Mouse (Mus musculus): Measurements from ENCODE around the gene As3mt.
"Not testable (repeated sequence)": the region's sequence is repeated elsewhere in the genome, so short reads cannot be mapped to it uniquely, and the experiment has no call there.

As3mt gene

DNA sequence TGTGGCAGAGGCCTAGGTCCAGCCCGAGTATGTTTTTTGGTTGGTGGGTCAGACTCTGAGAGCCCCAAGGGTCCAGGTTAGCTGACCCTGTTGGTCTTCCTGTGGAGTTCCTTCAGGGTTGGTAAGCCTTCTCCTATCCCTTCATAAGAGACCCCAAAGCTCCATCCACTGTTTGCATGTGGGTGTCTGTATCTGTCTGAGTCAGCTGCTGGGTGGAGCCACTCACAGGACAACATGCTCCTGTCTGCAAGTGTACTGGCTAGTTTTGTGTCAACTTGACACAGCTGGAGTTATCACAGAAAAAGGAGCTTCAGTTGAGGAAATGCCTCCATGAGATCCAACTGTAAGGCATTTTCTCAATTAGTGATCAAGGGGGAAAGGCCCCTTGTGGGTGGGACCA lies 71.9 kb downstream of the As3mt start:
- DNase-seq (ENCODE audit: low read depth, low spot score), result not testable (repeated sequence)

DNA sequence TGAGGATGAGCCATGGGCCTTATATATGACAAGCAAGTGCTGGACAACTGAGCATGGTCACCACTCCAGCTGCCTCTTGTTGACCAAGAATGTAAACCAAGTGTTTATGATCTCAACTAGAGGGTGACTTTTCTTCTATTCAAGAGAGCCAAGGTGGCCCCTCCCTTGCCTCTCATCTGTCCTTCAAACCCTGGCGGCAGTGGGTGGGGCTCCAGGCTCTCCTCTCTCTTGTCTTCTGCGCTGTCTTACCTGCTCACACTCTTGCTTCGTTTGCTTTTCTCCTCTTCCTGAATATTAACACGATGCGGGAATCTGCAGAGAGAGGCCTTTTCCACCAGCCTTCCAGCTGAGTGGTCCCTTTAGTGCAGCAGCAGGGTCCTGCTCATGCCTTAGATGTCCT lies 76.8 kb downstream of the As3mt start:
- peak; percentile 52 for DNase-seq (ENCODE audit: low read depth, low spot score)

GRCm38 (mm10) chr19:46784502-46784901 lies 77.2 kb downstream of the As3mt start:
- no peak for DNase-seq (ENCODE audit: low read depth, low spot score)

DNA sequence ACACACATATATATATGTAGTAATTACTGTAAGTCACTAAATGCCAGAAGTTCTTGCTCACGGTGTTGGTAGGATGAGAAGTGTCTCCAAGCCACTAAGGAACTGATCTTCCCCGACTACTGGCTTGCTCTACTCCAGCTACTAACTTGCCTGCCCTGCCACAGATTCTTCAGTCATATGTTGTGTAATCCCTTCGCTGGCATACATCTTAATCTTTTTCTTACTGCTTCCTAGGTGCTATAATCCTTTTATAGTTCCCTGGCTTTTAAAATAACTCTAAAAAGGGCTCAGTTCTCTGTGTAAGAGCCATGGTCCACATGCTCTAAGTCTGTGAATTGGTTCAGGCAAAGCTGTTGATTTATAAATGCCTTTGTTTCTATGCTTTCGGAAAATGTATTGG lies 78.4 kb downstream of the As3mt start:
- no peak for DNase-seq (ENCODE audit: low read depth, low spot score)

- DNase-seq (ENCODE audit: low read depth, low spot score), result no peak
Measured at GRCm38 (mm10) chr19:46789782-46790181, 82.5 kb downstream of the As3mt start.
